Mouse (Mus musculus): ENCODE results near the gene Tiam2.

- TF ChIP-seq ETS1 (IDR thresholded peaks at IDR 0.05; ENCODE audit: low read depth, low read length) = no peak
- no peak for TF ChIP-seq USF1 (IDR thresholded peaks at IDR 0.05; ENCODE audit: low read depth, low read length)
- TF ChIP-seq SIN3A (IDR thresholded peaks at IDR 0.05; ENCODE audit: low read length) = no peak
- TF ChIP-seq CTCF (IDR thresholded peaks at IDR 0.05 in 2 of 3, conservative IDR thresholded peaks at IDR 0.05 in 1 of 3; ENCODE audit: control insufficient read depth in 1 of 3, insufficient read depth in 1 of 3, low read depth in 2 of 3, low read length in 3 of 3, poor library complexity in 1 of 3, severe bottlenecking in 1 of 3) = no peak
- no peak for TF ChIP-seq NELFE (IDR thresholded peaks at IDR 0.05; ENCODE audit: low read depth, low read length)
- TF ChIP-seq CHD1 (IDR thresholded peaks at IDR 0.05; ENCODE audit: low read depth, low read length) = no peak
- TF ChIP-seq TAL1 (IDR thresholded peaks at IDR 0.05; ENCODE audit: low read length) = no peak
- no peak for TF ChIP-seq POLR2A (IDR thresholded peaks at IDR 0.05; ENCODE audit: control insufficient read depth in 1 of 2, insufficient read depth in 1 of 2, low read depth in 1 of 2, low read length in 2 of 2, poor library complexity in 1 of 2)
These were observed 23.6 kb downstream of the Tiam2 start for GRCm38 (mm10) chr17:3349939-3350338.

Data from MEL (cell line).